Mouse (Mus musculus) stomach, adult 2 months (tissue): ENCODE results near the gene Rnf183. TPM values are rescaled to one million over a fixed set of nuclear protein-coding genes. Genes with fewer than 3 reads are reported as not detected.

Experiments used
- polyA plus RNA-seq: library from polyadenylated mRNA; depleted of rRNA; stranded (reverse); fragments of >200 nt; gene quantifications from 2 replicates; pipeline ENCODE4 v1.2.3, GENCODE M21; 2012; rRNA removed

Rnf183 gene
- polyA plus RNA-seq = 0.61 and 1.2 TPM in 2 replicates

DNA sequence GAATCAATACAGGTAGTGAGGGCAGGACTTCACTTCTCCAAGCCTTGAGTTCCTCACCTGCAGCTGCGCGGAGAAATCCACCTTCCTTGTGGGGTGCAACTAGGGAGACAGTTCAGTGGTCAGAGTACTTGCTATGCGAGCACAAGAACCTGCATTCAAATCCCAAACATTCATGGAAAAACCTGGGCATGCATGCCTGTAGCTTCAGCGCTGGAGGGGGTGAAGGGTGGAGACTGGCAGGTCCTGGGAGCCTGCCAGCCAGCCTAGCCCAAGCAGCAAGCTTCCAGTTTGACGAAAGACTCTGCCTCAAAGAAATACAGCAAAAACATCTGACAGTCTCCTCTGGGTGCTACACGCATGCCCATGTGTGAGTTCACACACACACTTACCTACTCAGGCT lies at the start of gene Rnf183:
Gene Rnf183, minus strand, starts transcription at position 172 of the 400 bp plus-strand sequence.

DNA sequence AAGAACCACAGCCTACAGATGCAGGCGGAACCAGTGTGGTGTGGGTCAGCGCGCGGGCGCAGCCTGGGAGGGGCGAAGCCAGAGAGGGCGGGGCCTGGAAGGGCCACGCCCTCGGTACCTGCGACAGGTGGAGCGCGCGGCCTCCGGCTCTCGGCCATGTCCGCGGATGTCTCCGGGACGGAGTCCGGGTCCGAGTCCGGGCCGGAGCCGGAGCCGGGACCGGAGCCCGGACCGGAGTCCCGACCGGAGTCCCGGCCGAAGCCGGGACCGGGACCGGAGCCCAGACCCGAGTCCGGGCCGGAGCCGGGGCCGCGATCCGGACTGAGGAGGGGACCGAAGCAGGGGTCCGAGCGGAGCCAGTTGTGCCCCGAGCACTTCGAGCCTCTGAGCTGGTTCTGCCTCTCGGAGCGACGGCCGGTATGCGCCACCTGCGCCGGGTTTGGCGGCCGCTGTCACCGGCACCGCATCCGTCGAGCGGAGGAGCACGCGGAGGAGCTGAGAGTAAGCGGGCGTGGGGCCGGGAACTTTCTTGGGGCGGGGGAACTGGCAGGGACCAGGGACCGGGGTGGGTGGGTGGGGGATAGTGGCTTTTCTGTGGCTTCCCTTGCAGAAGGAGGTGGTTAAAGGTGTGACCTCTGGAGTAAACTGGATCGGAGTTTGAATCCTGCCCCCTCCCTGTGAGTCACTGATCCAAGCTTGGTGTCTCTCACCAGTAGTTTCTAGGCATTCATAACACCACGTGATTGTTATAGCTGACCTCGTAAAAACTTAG lies 45.1 kb upstream of the Rnf183 start, which contains the start of gene Bspry:
Gene Bspry, plus strand, starts transcription at position 117 of the 772 bp plus-strand sequence.

DNA sequence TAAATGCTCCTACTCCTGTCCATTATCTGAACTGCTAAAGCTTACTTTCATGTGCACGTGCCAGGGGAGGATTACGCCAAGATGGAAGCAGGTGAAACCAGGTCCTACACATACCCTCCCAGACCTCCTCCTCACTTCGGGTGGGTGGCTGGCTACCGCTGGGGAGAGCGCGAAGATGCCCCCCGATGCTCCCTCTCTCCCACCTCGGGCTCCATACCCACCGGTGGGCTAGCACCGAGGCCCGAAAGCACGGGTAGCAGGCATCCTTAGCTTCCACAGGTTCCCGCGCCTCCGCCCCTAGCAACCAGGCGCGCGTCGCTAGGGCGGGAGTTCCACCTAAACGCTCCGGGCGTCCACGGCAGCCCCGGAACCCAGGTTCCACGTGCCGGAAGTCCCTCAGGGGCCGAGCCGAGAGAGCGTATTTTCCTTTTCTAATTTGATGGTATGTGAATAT lies 35.6 kb upstream of the Rnf183 start, which contains the start of gene Wdr31:
Gene Wdr31, minus strand, starts transcription at position 299 of the 454 bp plus-strand sequence.

DNA sequence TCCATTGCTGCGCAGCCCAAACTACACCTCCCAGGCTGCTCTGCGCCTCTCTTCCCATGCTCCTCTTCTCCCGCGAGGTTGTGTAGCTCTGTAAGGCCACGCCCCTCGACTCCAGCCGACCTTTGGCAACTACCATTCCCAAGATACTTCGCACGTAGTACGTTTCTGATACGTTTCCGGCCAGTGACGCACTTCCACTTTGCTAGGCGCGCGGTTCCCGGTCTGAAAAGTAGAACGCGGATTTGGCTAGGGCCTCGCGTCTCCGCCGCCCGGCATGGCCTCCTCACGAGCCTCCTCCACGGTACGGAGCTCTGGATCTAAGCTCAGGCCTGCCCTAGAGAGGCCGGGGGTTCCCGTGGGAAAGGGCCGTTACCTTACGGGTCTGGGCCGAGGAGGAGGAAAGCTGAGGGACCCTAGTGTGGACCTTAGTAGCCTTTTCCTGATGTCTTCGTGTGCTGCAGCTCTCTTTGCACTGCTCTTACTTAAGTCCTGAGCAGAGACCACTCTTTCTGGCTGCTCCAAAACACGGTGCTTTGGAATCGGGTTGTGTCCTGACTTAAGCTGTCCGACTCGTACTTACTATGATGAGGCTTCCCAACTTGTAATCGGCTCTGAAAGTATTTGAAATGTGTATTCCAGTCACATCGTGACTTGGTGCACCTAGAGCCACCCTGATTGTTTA lies 26.3 kb downstream of the Rnf183 start, which contains the start of the genes Cdc26 and Prpf4:
Gene Cdc26, minus strand, starts transcription at position 42 of the 682 bp plus-strand sequence.
Gene Prpf4, plus strand, starts transcription at position 197 of the 682 bp plus-strand sequence.

Other genes starting within 250 kb of the Rnf183 start
- gene Zfp37, start 204.2 kb downstream of the Rnf183 start, polyA plus RNA-seq = 0.09 TPM in 1 of 2 replicates, not detected in the other
- 18.9 and 22.0 TPM in 2 replicates for gene Slc31a2, start 172.7 kb downstream of the Rnf183 start, polyA plus RNA-seq
- 11.2 and 11.3 TPM in 2 replicates for gene Fkbp15, start 74.7 kb downstream of the Rnf183 start, polyA plus RNA-seq
- gene Slc31a1, start 74.5 kb downstream of the Rnf183 start, polyA plus RNA-seq = 6.1 and 6.3 TPM in 2 replicates
- gene Cdc26, start 26.6 kb downstream of the Rnf183 start, polyA plus RNA-seq = 5.6 and 6.1 TPM in 2 replicates
- gene Prpf4, start 26.5 kb downstream of the Rnf183 start, polyA plus RNA-seq = 1.5 and 2.5 TPM in 2 replicates
- gene Wdr31, start 35.6 kb upstream of the Rnf183 start, polyA plus RNA-seq = 0.56 and 0.94 TPM in 2 replicates
- 34.3 and 51.2 TPM in 2 replicates for gene Bspry, start 44.8 kb upstream of the Rnf183 start, polyA plus RNA-seq
- 7.8 and 12.7 TPM in 2 replicates for gene Hdhd3, start 68.2 kb upstream of the Rnf183 start, polyA plus RNA-seq
- 103 and 172 TPM in 2 replicates for gene Alad, start 84.7 kb upstream of the Rnf183 start, polyA plus RNA-seq
- 4.4 and 4.7 TPM in 2 replicates for gene Pole3, start 89.8 kb upstream of the Rnf183 start, polyA plus RNA-seq
- gene 4933430I17Rik, start 90.1 kb upstream of the Rnf183 start, polyA plus RNA-seq = 0.05 TPM in 1 of 2 replicates, not detected in the other
- gene Rgs3, start 124.6 kb upstream of the Rnf183 start, polyA plus RNA-seq = 12.2 and 14.3 TPM in 2 replicates